Mouse (Mus musculus) G1E (cell line): ENCODE results near the gene Gadd45a. TPM values are rescaled to one million over a fixed set of nuclear protein-coding genes. Genes with fewer than 3 reads are reported as not detected.
"Not testable (repeated sequence)": the region's sequence is repeated elsewhere in the genome, so short reads cannot be mapped to it uniquely, and the experiment has no call there.

Source experiments
- ATAC-seq: 2 replicates; pipeline ENCODE4 v1.8.0; 2016; ENCODE audit warnings: mild to moderate bottlenecking; ENCODE audit not compliant: insufficient number of reproducible peaks, poor library complexity, low FRiP score, severe bottlenecking; ENCODE audit errors: extremely low read depth
- DNase-seq: peaks from one replicate; pipeline ENCODE4 v3.0.0; 2012; ENCODE audit warnings: low spot score
- H3K27me3 ChIP-seq: 2 replicates; pipeline ENCODE4 v1.6.1; 2012; ENCODE audit warnings: mild to moderate bottlenecking, low read length, inconsistent platforms; ENCODE audit not compliant: insufficient read depth
- H3K36me3 ChIP-seq: replicated peaks from 2 replicates; pipeline ENCODE3; 2012; ENCODE audit warnings: mild to moderate bottlenecking, inconsistent platforms
- H3K4me1 ChIP-seq: 2 replicates; pipeline ENCODE4 v1.6.1; 2012; ENCODE audit warnings: low read depth, low read length, inconsistent platforms, mixed read lengths; ENCODE audit not compliant: insufficient read depth
- H3K4me3 ChIP-seq: 2 replicates; pipeline ENCODE4 v1.5.1; 2012; ENCODE audit warnings: low read depth, mild to moderate bottlenecking, inconsistent platforms, low read length, moderate library complexity, mixed read lengths
- H3K9me3 ChIP-seq: replicated peaks from 2 replicates; pipeline ENCODE4 v1.6.1; 2012; ENCODE audit warnings: inconsistent platforms
- CTCF ChIP-seq: IDR thresholded peaks from 2 replicates; pipeline ENCODE4 v1.5.1; 2012; ENCODE audit warnings: low read depth, low read length, inconsistent platforms, mixed read lengths
- GATA1 ChIP-seq: IDR thresholded peaks from 2 replicates; pipeline ENCODE4 v1.6.1; 2012; ENCODE audit warnings: borderline replicate concordance, low read length, inconsistent platforms, mixed read lengths
- GATA2 ChIP-seq: IDR thresholded peaks from 2 replicates; pipeline ENCODE4 v1.6.1; 2012; ENCODE audit warnings: low read depth, low read length, inconsistent platforms, borderline replicate concordance
- POLR2AphosphoS5 ChIP-seq: IDR thresholded peaks from 2 replicates; pipeline ENCODE4 v1.6.1; 2012; ENCODE audit warnings: low read depth, low read length, inconsistent platforms; ENCODE audit not compliant: insufficient replicate concordance
- TAL1 ChIP-seq: conservative IDR thresholded peaks from 2 replicates; pipeline ENCODE4 v1.6.1; 2012; ENCODE audit warnings: low read depth, low read length, inconsistent platforms, mixed read lengths
- polyA plus RNA-seq: library from polyadenylated mRNA; stranded (reverse); fragments of >175 nt; gene quantifications from 2 replicates; pipeline ENCODE4 v1.2.3, GENCODE M21; 2012
- total RNA-seq, 2 experiments: library from RNA; stranded (forward) in 1 of 2; stranded (reverse) in 1 of 2; fragments of 200-1000 nt in 1 of 2; fragments of >200 nt in 1 of 2; fragmentation: Nextera tagmentation in 1 of 2; gene quantifications; 2 replicates each; pipeline ENCODE4 v1.2.3; 2014 to 2017

Gadd45a gene
- total and polyA plus RNA-seq, 3 experiments = 110 to 134 (median 111) TPM

DNA sequence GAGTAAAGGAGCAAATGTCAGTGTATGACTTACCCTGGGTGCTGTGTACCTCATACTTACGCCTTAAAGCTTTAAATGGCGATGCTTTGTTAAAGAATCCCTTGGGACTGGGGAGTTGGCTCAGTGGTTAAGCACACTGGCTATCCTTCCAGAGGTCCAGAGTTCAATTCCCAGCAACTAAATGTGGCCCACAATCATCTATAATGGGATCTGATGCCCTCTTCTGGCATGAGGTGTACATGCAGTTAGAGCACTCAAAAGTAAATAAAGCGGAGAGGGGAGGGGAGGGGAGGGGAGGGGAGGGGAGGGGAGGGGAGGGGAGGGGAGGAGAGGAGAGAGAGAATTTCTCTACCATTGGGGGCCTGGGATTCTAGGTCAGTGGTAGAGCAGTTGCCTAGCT is 1.7 kb upstream of the Gadd45a start:
- no peak overlapping the region for H3K4me3 ChIP-seq
- TF ChIP-seq POLR2AphosphoS5 (no peak), CTCF (no peak), TAL1 (no peak), GATA1 (no peak), GATA2 (no peak)
- ATAC-seq (no peak), DNase-seq (no peak)
- H3K9me3 ChIP-seq = no peaks in the 10 kb centered on the region
- H3K27me3 ChIP-seq = no peaks in the 10 kb centered on the region
- peaks cover 31% of the 10 kb centered on the region for H3K4me1 ChIP-seq
- peaks cover 21% of the 10 kb centered on the region for H3K36me3 ChIP-seq

- Histone ChIP-seq H3K4me1 (peaks cover 39% of the 10 kb centered on the region), H3K4me3 (peak overlapping the region; percentile 96), H3K27me3 (no peaks in the 10 kb centered on the region), H3K9me3 (no peaks in the 10 kb centered on the region), H3K36me3 (peaks cover 17% of the 10 kb centered on the region)
- peak; percentile 67 for DNase-seq
- peak; percentile 46 for ATAC-seq
- TF ChIP-seq CTCF = 0 out of 2 replicates have a peak, but pooled peaks have one; percentile 10
- TF ChIP-seq POLR2AphosphoS5 = no peak; the same call in 1 of the 2 replicates
- TF ChIP-seq GATA1 = no peak
These were observed 873 bp downstream of the Gadd45a start for GRCm38 (mm10) chr6:67036356-67036811.

DNA sequence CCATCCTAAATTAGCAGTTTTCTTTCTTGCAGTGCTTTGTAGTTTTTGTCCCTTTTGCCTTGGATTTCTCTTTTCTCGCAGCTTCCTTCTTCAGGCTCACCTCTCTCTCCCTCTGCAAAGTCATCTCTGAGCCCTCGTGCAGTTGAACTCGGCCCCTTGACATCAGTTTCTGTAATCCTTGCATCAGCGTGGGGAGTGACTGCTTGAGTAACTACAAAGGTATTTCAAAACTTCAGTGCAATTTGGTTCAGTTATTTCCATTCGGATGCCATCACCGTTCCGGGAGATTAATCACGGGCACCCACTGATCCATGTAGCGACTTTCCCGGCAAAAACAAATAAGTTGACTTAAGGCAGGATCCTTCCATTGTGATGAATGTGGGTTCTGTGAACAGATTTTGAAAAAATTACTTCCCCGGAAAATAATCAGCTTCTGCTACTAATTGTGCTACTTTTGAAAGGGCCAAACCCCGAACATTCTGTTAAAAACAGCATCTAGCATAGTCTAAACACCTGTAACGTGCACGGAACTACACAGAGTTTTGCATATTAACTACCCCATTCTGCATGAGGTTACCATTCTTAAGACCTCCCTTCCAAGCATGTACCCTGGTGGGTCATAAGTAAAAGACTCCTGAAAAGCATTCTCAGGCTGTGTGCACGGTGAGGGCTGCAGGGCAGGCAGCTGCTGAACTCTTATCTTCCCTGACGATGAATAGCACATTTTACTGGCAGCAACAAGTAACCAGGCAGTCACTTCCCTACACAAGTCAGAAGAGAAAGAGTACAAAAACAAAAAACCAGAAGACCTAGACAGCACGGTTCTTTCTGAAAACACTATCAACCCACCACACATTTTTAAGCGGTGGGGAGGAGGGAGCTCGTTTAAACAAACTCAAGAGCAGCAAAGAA is 1.6 kb downstream of the Gadd45a start:
- TF ChIP-seq TAL1 = peak; percentile 35
- no peak for TF ChIP-seq GATA2
- no peak for DNase-seq
- 0 out of 2 replicates have a peak, but pooled peaks have one; percentile 9 for ATAC-seq
- Histone ChIP-seq H3K4me1 (peaks cover 39% of the 10 kb centered on the region), H3K9me3 (no peaks in the 10 kb centered on the region), H3K27me3 (no peaks in the 10 kb centered on the region), H3K36me3 (peaks cover 15% of the 10 kb centered on the region), H3K4me3 (peak overlapping the region; percentile 96)

GRCm38 (mm10) chr6:67034331-67035130 is 2.7 kb downstream of the Gadd45a start:
- H3K36me3 ChIP-seq = peaks cover 11% of the 10 kb centered on the region
- DNase-seq (peak; percentile 58), ATAC-seq (peak; percentile 50)
- H3K9me3 ChIP-seq = no peaks in the 10 kb centered on the region
- TF ChIP-seq TAL1 = peak; percentile 87
- no peak for TF ChIP-seq CTCF
- no peaks in the 10 kb centered on the region for H3K27me3 ChIP-seq
- peak overlapping the region; percentile 42; the same call in 1 of the 2 replicates for H3K4me3 ChIP-seq
- peaks cover 46% of the 10 kb centered on the region for H3K4me1 ChIP-seq

DNA sequence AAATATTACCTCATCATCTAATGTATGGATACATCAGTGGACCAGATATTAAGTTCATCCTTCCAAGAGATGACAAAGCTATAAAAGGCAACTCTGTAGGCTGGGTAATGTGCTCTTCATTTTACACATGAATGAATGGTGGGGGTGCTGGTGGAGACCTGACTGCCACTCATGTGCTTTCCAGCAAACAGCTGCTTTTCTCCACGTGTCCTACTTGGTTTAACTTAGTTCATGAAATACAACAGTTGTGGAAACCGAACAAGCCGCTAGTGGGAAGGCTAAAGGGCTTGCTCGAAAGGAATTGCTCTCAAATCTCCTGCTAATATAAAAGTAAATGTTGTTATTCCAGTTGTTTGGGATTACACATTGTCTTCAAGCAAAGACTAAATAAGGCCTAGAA is 3.7 kb downstream of the Gadd45a start:
- no peak for DNase-seq
- Histone ChIP-seq H3K4me1 (peaks cover 49% of the 10 kb centered on the region), H3K27me3 (no peaks in the 10 kb centered on the region)

GRCm38 (mm10) chr6:67032972-67033371 is 4.3 kb downstream of the Gadd45a start:
- not testable (repeated sequence) for ATAC-seq, H3K9me3 ChIP-seq, H3K27me3 ChIP-seq, H3K36me3 ChIP-seq, H3K4me3 ChIP-seq, DNase-seq
- H3K4me1 ChIP-seq = peaks cover 48% of the 10 kb centered on the region

More for the DNA sequence above, 3.7 kb downstream of the Gadd45a start:
- TF ChIP-seq POLR2AphosphoS5 = no peak
- no peak for TF ChIP-seq GATA1
- TF ChIP-seq CTCF = no peak
- no peak for TF ChIP-seq GATA2
- no peak for TF ChIP-seq TAL1
- Histone ChIP-seq H3K36me3 (peaks cover 8% of the 10 kb centered on the region), H3K4me3 (no peak overlapping the region; the same call in 1 of the 2 replicates), H3K9me3 (no peaks in the 10 kb centered on the region)
- no peak for ATAC-seq

DNA sequence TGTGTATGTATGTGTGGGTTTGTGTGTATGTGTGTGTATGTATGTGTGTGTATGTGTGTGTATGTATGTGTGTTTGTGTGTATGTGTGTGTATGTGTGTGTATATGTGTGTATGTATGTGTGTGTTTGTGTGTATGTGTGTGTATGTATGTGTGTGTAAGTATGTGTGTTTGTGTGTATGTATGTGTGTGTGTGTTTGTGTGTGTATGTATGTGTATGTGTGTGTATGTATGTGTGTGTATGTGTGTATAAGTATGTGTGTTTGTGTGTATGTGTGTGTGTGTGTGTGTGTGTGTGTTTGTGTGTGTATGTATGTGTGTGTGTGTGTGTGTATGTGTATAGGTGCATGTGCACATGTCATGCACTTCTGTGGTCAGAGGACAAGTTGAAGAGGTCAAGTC is 4.7 kb downstream of the Gadd45a start:
- peaks cover 47% of the 10 kb centered on the region for H3K4me1 ChIP-seq
- not testable (repeated sequence) for ATAC-seq, H3K27me3 ChIP-seq, H3K36me3 ChIP-seq, H3K4me3 ChIP-seq, DNase-seq, H3K9me3 ChIP-seq
